ENCODE assay signal across 15 mouse cellular contexts in genomic region chr8:124980036-124980435, GRCm38 (mm10). TPM values are rescaled to one million over a fixed set of nuclear protein-coding genes. Genes with fewer than 3 reads are reported as not detected.
A peak's percentile ranks its signal among the peaks of the same experiment; 100 is the strongest.
DNase-seq lines count a peak whose midpoint lies in the region; TF ChIP-seq lines count a peak whose summit lies in the region.
"Had no signal": no experiment of that assay in that cellular context is flagged by ENCODE, and none has a peak within 500 bp of the region (broad histone marks: within the 10 kb centered on the region; RNA-seq: fewer than 3 reads in every experiment).

No protein-coding gene starts in this region.

- no peak overlapping the region for H3K27ac ChIP-seq in kidney, adult 2 months (ENCODE audit: insufficient read depth, low read depth, low read length)
- H3K27ac ChIP-seq in bone marrow, adult 2 months (ENCODE audit: control insufficient read depth, insufficient read depth, low read depth, low read length, poor library complexity), result no peak overlapping the region
- H3K27ac ChIP-seq: heart, embryonic 10.5 days; lung, embryonic 15.5 days; midbrain, embryonic 13.5 days; neural tube, embryonic 13.5 days had no signal

- TF ChIP-seq POLR2A in kidney, adult 2 months (IDR thresholded peaks at IDR 0.05; ENCODE audit: low read depth, low read length), result no peak
- TF ChIP-seq POLR2A in bone marrow, adult 2 months (IDR thresholded peaks at IDR 0.05; ENCODE audit: borderline replicate concordance, control insufficient read depth, low read depth, low read length), result no peak

- no peak for DNase-seq in kidney, adult 2 months
- no peak for DNase-seq in kidney, postnatal 10 days
- peak; percentile 24 for DNase-seq in thymus, postnatal 25 days
- DNase-seq in thymus, postnatal 0 days (ENCODE audit: low spot score), result no peak
- no peak for DNase-seq in T-cell, adult 2 months (ENCODE audit: low spot score)
- no peak for DNase-seq in right cerebral cortex, postnatal 36 days (ENCODE audit: low spot score in 2 of 2)
- DNase-seq in urinary bladder, postnatal 10 days (ENCODE audit: low spot score), result no peak
- DNase-seq: adrenal gland, adult 8-10 months; heart, postnatal 4 days had no signal

- peak; percentile 34; the same call in 1 of the 2 replicates for TF ChIP-seq CTCF in kidney, adult 2 months (conservative IDR thresholded peaks at IDR 0.05; ENCODE audit: insufficient read depth, insufficient read length, low read depth, low read length)
- peak; percentile 59 for TF ChIP-seq CTCF in bone marrow, adult 2 months (IDR thresholded peaks at IDR 0.05; ENCODE audit: control insufficient read depth, insufficient read depth, low read length)

- H3K4me3 ChIP-seq in kidney, adult 2 months (ENCODE audit: insufficient read depth, low read depth, low read length), result no peak overlapping the region
- no peak overlapping the region for H3K4me3 ChIP-seq in bone marrow, adult 2 months (replicated peaks; ENCODE audit: control insufficient read depth, low read depth, low read length)
- H3K4me3 ChIP-seq: erythroblast, embryonic 14.5 days; heart, embryonic 10.5 days; lung, embryonic 15.5 days; midbrain, embryonic 13.5 days; neural tube, embryonic 13.5 days had no signal

- H3K27me3 ChIP-seq in kidney, adult 2 months (replicated peaks; ENCODE audit: control insufficient read depth, insufficient read depth, low read length), result no peaks in the 10 kb centered on the region
- H3K27me3 ChIP-seq: lung, embryonic 15.5 days; midbrain, embryonic 13.5 days had no signal

- no peaks in the 10 kb centered on the region for H3K36me3 ChIP-seq in kidney, adult 2 months (ENCODE audit: control insufficient read depth, insufficient read depth, low read length)
- H3K36me3 ChIP-seq: heart, embryonic 10.5 days; lung, embryonic 15.5 days; midbrain, embryonic 13.5 days; neural tube, embryonic 13.5 days had no signal

- WGBS in kidney, adult 2 months, result 98% methylated on average over 3 of the region's 3 CpGs
- 87% methylated on average over 3 of the region's 3 CpGs for WGBS in bone marrow, adult 2 months

- H3K4me1 ChIP-seq in kidney, adult 2 months (ENCODE audit: control insufficient read depth, insufficient read depth, low read length), result no peaks in the 10 kb centered on the region
- H3K4me1 ChIP-seq in bone marrow, adult 2 months (ENCODE audit: control insufficient read depth, insufficient read depth, low read length), result no peaks in the 10 kb centered on the region
- H3K4me1 ChIP-seq: heart, embryonic 10.5 days; lung, embryonic 15.5 days; midbrain, embryonic 13.5 days; neural tube, embryonic 13.5 days had no signal

RNA-seq across cellular contexts. Expression of gene Egln1, which starts 30.9 kb away (rescaled TPM):
- polyA plus RNA-seq in kidney, adult 2 months (2012; rRNA removed), result 35.8 and 38.8 TPM in 2 replicates
- 13.0 and 15.3 TPM in 2 replicates for polyA plus RNA-seq in thymus, postnatal 0 days (2015; fragmentation: Nextera tagmentation; extraction: Ambion mirVana)
- polyA plus RNA-seq in bone marrow, adult 2 months (2011; ENCODE audit: insufficient read depth, insufficient read length, low replicate concordance, missing spikeins), result 4.3 and 7.1 TPM in 2 replicates

RNA-seq across cellular contexts. Expression of gene Tsnax, which starts 32.8 kb away (rescaled TPM):
- 29.6 and 37.8 TPM in 2 replicates for polyA plus RNA-seq in kidney, adult 2 months (2012; rRNA removed)
- polyA plus RNA-seq in thymus, postnatal 0 days (2015; fragmentation: Nextera tagmentation; extraction: Ambion mirVana), result 120 and 129 TPM in 2 replicates
- 12.3 and 13.9 TPM in 2 replicates for polyA plus RNA-seq in bone marrow, adult 2 months (2011; ENCODE audit: insufficient read depth, insufficient read length, low replicate concordance, missing spikeins)
